ENCODE assay signal across 8 mouse cellular contexts in genomic region chr1:74082841-74083463, GRCm38 (mm10). TPM values are rescaled to one million over a fixed set of nuclear protein-coding genes. Genes with fewer than 3 reads are reported as not detected.
DNase-seq lines count a peak whose midpoint lies in the region; ATAC-seq and TF ChIP-seq lines count a peak whose summit lies in the region.

No protein-coding gene starts in this region.

- H3K9ac ChIP-seq in midbrain, embryonic 11.5 days (ENCODE audit: low read length): no peak overlapping the region
- no peak overlapping the region for H3K9ac ChIP-seq in midbrain, embryonic 16.5 days (ENCODE audit: low read depth, low read length)
- H3K9ac ChIP-seq in intestine, embryonic 16.5 days (ENCODE audit: low read depth, low read length): no peak overlapping the region
- H3K9ac ChIP-seq in liver, embryonic 16.5 days (ENCODE audit: low read depth, low read length): no peak overlapping the region

- no peak for DNase-seq in midbrain, embryonic 11.5 days (ENCODE audit: low spot score, missing footprints)
- peak; percentile 91 for DNase-seq in ZHBTc4 (ENCODE audit: low read depth, low spot score)
- DNase-seq in spleen, adult 12 weeks (ENCODE audit: low spot score): peak; percentile 11
- no peak for DNase-seq in left cerebral cortex, adult 9 months (ENCODE audit: low spot score in 2 of 2)

- peak; percentile 77 for TF ChIP-seq CTCF in embryonic fibroblast, embryonic 13.5 days (IDR thresholded peaks at IDR 0.05; ENCODE audit: borderline replicate concordance, insufficient read depth, low read length)

- no peaks in the 10 kb centered on the region for H3K27me3 ChIP-seq in midbrain, embryonic 11.5 days (ENCODE audit: control insufficient read depth, insufficient read depth, low read length)
- no peaks in the 10 kb centered on the region for H3K27me3 ChIP-seq in midbrain, embryonic 16.5 days (ENCODE audit: control insufficient read depth, insufficient read depth, low read depth, low read length)
- H3K27me3 ChIP-seq in intestine, embryonic 16.5 days (replicated peaks; ENCODE audit: control insufficient read depth, insufficient read depth, low read length): no peaks in the 10 kb centered on the region
- H3K27me3 ChIP-seq in liver, embryonic 16.5 days (ENCODE audit: control insufficient read depth, insufficient read depth, low read depth, low read length): no peaks in the 10 kb centered on the region

- no peak overlapping the region for H3K27ac ChIP-seq in midbrain, embryonic 11.5 days (ENCODE audit: low read depth, low read length)
- no peak overlapping the region for H3K27ac ChIP-seq in midbrain, embryonic 16.5 days (ENCODE audit: low read length)
- H3K27ac ChIP-seq in embryonic fibroblast, embryonic 13.5 days (ENCODE audit: insufficient read depth, low read length): no peak overlapping the region
- H3K27ac ChIP-seq in intestine, embryonic 16.5 days (ENCODE audit: low read length): no peak overlapping the region
- no peak overlapping the region for H3K27ac ChIP-seq in liver, embryonic 16.5 days (ENCODE audit: low read length)

- no peak for TF ChIP-seq POLR2A in embryonic fibroblast, embryonic 13.5 days (IDR thresholded peaks at IDR 0.05; ENCODE audit: low read depth, low read length)

- 17% methylated on average over 6 of the region's 6 CpGs for WGBS in midbrain, embryonic 11.5 days
- WGBS in midbrain, embryonic 16.5 days: 15% methylated on average over 6 of the region's 6 CpGs
- WGBS in intestine, embryonic 16.5 days: 19% methylated on average over 6 of the region's 6 CpGs
- 11% methylated on average over 6 of the region's 6 CpGs for WGBS in liver, embryonic 16.5 days (ENCODE audit: insufficient replicate concordance)

- H3K36me3 ChIP-seq in midbrain, embryonic 11.5 days (ENCODE audit: control insufficient read depth, insufficient read depth, low read length): no peaks in the 10 kb centered on the region
- H3K36me3 ChIP-seq in midbrain, embryonic 16.5 days (ENCODE audit: control insufficient read depth, insufficient read depth, low read length): no peaks in the 10 kb centered on the region
- H3K36me3 ChIP-seq in intestine, embryonic 16.5 days (ENCODE audit: control insufficient read depth, insufficient read depth, low read length): no peaks in the 10 kb centered on the region
- H3K36me3 ChIP-seq in liver, embryonic 16.5 days (ENCODE audit: control insufficient read depth, insufficient read depth): no peaks in the 10 kb centered on the region

- H3K4me1 ChIP-seq in midbrain, embryonic 11.5 days (ENCODE audit: control insufficient read depth, insufficient read depth, low read length): peaks cover 3% of the 10 kb centered on the region; the same call in 1 of the 2 replicates
- H3K4me1 ChIP-seq in midbrain, embryonic 16.5 days (ENCODE audit: control insufficient read depth, insufficient read depth, low read length): no peaks in the 10 kb centered on the region
- H3K4me1 ChIP-seq in embryonic fibroblast, embryonic 13.5 days (ENCODE audit: control insufficient read depth, insufficient read depth, low read length): peaks cover 4% of the 10 kb centered on the region
- H3K4me1 ChIP-seq in intestine, embryonic 16.5 days (ENCODE audit: control insufficient read depth, insufficient read depth, low read length): peaks cover 12% of the 10 kb centered on the region
- peaks cover 9% of the 10 kb centered on the region for H3K4me1 ChIP-seq in liver, embryonic 16.5 days (ENCODE audit: control insufficient read depth, low read depth, low read length)

- H3K4me2 ChIP-seq in midbrain, embryonic 11.5 days: no peak overlapping the region
- H3K4me2 ChIP-seq in midbrain, embryonic 16.5 days (ENCODE audit: low read length): no peak overlapping the region
- no peak overlapping the region for H3K4me2 ChIP-seq in intestine, embryonic 16.5 days (ENCODE audit: low read depth, low read length)
- H3K4me2 ChIP-seq in liver, embryonic 16.5 days (ENCODE audit: low read depth, low read length): no peak overlapping the region

- no peak overlapping the region for H3K4me3 ChIP-seq in midbrain, embryonic 11.5 days (ENCODE audit: low read depth, low read length)
- H3K4me3 ChIP-seq in midbrain, embryonic 16.5 days (ENCODE audit: low read depth, low read length): no peak overlapping the region
- no peak overlapping the region for H3K4me3 ChIP-seq in embryonic fibroblast, embryonic 13.5 days (ENCODE audit: insufficient read depth, low read length)
- no peak overlapping the region for H3K4me3 ChIP-seq in intestine, embryonic 16.5 days (ENCODE audit: low read length)
- no peak overlapping the region for H3K4me3 ChIP-seq in liver, embryonic 16.5 days (ENCODE audit: low read depth, low read length)

- peak; percentile 52; the same call in 1 of the 2 replicates for ATAC-seq in midbrain, embryonic 11.5 days (ENCODE audit: low FRiP score)
- ATAC-seq in midbrain, embryonic 16.5 days: no peak
- peak; percentile 47; the same call in 1 of the 2 replicates for ATAC-seq in intestine, embryonic 16.5 days
- ATAC-seq in liver, embryonic 16.5 days (ENCODE audit: low read depth): peak; percentile 56

- no peaks in the 10 kb centered on the region for H3K9me3 ChIP-seq in midbrain, embryonic 11.5 days (ENCODE audit: control insufficient read depth, low read length)
- no peaks in the 10 kb centered on the region for H3K9me3 ChIP-seq in midbrain, embryonic 16.5 days (replicated peaks; ENCODE audit: control insufficient read depth, low read length, poor library complexity, severe bottlenecking)
- no peaks in the 10 kb centered on the region for H3K9me3 ChIP-seq in intestine, embryonic 16.5 days (ENCODE audit: control insufficient read depth, low read length)
- H3K9me3 ChIP-seq in liver, embryonic 16.5 days (replicated peaks; ENCODE audit: control insufficient read depth, low read length): no peaks in the 10 kb centered on the region

RNA-seq across cellular contexts. Expression of gene Tns1, which starts 41.3 kb away (rescaled TPM):
- polyA plus RNA-seq in midbrain, embryonic 11.5 days (2014; fragmentation: Nextera tagmentation; extraction: Ambion mirVana): 6.9 and 9.3 TPM in 2 replicates
- 8.2 and 11.8 TPM in 2 replicates for polyA plus RNA-seq in midbrain, embryonic 16.5 days (2015; fragmentation: Nextera tagmentation; extraction: Ambion mirVana)
- 122 and 198 TPM in 2 replicates for polyA plus RNA-seq in embryonic fibroblast, embryonic 13.5 days (2011; ENCODE audit: insufficient read length, low read depth, missing spikeins)
- polyA plus RNA-seq in intestine, embryonic 16.5 days (2015; fragmentation: Nextera tagmentation; extraction: Ambion mirVana): 20.2 and 23.4 TPM in 2 replicates
- polyA plus RNA-seq in liver, embryonic 16.5 days (2015; fragmentation: Nextera tagmentation; extraction: Ambion mirVana): 22.9 and 23.0 TPM in 2 replicates

RNA-seq across cellular contexts. Expression of gene Rufy4, which starts 42.4 kb away (rescaled TPM):
- 0.22 and 0.25 TPM in 2 replicates for polyA plus RNA-seq in midbrain, embryonic 11.5 days (2014; fragmentation: Nextera tagmentation; extraction: Ambion mirVana)
- 0.17 and 0.49 TPM in 2 replicates for polyA plus RNA-seq in midbrain, embryonic 16.5 days (2015; fragmentation: Nextera tagmentation; extraction: Ambion mirVana)
- 0.56 TPM in 1 of 2 replicates, not detected in the other for polyA plus RNA-seq in embryonic fibroblast, embryonic 13.5 days (2011; ENCODE audit: insufficient read length, low read depth, missing spikeins)
- polyA plus RNA-seq in intestine, embryonic 16.5 days (2015; fragmentation: Nextera tagmentation; extraction: Ambion mirVana): 0.12 and 0.31 TPM in 2 replicates
- polyA plus RNA-seq in liver, embryonic 16.5 days (2015; fragmentation: Nextera tagmentation; extraction: Ambion mirVana): 0.14 TPM in 1 of 2 replicates, not detected in the other

Comparison
In these comparisons a context has a peak if more than half of its experiments do, and no peak if none do; other contexts are left out.
1. DNase-seq: peak in ZHBTc4 (single experiment) and spleen, adult 12 weeks (single experiment); none in midbrain, embryonic 11.5 days (single experiment) and left cerebral cortex, adult 9 months (0 of 2).